Mouse (Mus musculus): ENCODE measurements at regions not wholly inside any gene's neighbourhood (a gene's known extent, or its start where the extent isn't known, plus 50 kb on each side); places are given as distances from the start of the nearest gene placed in this dataset.

DNA sequence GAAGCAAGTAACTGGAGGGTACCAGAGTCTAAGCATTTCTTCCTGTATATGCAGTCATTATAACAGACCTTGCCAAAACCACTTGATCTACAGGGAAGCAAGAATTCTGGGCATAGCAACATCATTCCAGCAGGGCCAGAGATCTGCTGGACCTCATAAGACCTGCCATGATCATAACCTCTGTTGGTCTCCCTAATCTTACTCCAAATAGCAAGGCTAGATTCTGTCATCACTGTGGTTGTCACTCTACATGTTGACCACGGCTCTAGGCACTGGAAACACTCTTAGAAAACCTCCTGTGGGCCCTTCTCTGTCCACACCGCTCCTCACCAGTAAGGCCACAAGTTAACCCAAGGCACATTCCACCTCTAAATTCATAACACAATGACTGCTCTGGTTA, 68.4 kb upstream of the Cnksr3 start:
- Histone ChIP-seq H3K4me2 (replicated peaks; ENCODE audit: low read depth, low read length) (no peak overlapping the region), H3K9me3 (ENCODE audit: control insufficient read depth, low read depth, low read length) (no peaks in the 10 kb centered on the region), H3K9ac (replicated peaks; ENCODE audit: low read depth, low read length) (no peak overlapping the region), H3K36me3 (ENCODE audit: control insufficient read depth, insufficient read depth, low read length) (no peaks in the 10 kb centered on the region), H3K4me1 (ENCODE audit: control insufficient read depth, insufficient read depth, low read length) (no peaks in the 10 kb centered on the region), H3K4me3 (ENCODE audit: low read depth, low read length) (no peak overlapping the region), H3K27me3 (ENCODE audit: control insufficient read depth, insufficient read depth, low read length) (no peaks in the 10 kb centered on the region), H3K27ac (ENCODE audit: low read length) (no peak overlapping the region)
- WGBS, result 92% methylated on average over 2 of the region's 2 CpGs
- ATAC-seq (ENCODE audit: insufficient number of reproducible peaks, insufficient read depth, low FRiP score, low read depth), result no peak

DNA sequence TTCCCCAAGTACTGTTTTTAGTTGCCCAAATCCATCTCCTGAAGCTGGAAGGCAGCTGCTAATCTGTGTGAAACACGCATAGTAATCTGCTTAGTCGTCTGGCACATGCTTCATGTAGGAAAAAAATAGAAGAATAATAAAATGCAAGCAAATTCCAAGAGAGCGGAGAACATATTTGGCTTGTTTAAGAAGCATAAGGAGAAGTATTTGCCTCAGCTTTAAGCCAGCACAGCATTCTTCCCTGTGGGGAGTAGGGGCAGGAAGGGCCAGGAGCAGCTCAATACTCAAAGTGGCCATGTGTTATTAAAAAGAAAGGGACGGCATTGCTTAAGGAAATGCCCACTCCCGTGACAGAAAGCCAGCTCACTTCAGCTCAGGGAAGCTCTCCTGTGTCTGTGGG, 66.8 kb upstream of the Cnksr3 start:
- Histone ChIP-seq H3K4me3 (ENCODE audit: low read depth, low read length) (no peak overlapping the region), H3K4me1 (ENCODE audit: control insufficient read depth, insufficient read depth, low read length) (no peaks in the 10 kb centered on the region), H3K9me3 (ENCODE audit: control insufficient read depth, low read depth, low read length) (no peaks in the 10 kb centered on the region), H3K36me3 (ENCODE audit: control insufficient read depth, insufficient read depth, low read length) (no peaks in the 10 kb centered on the region), H3K27me3 (ENCODE audit: control insufficient read depth, insufficient read depth, low read length) (no peaks in the 10 kb centered on the region), H3K4me2 (replicated peaks; ENCODE audit: low read depth, low read length) (no peak overlapping the region), H3K27ac (ENCODE audit: low read length) (peak overlapping the region; percentile 23; the same call in 1 of the 2 replicates), H3K9ac (replicated peaks; ENCODE audit: low read depth, low read length) (no peak overlapping the region)
- ATAC-seq (ENCODE audit: insufficient number of reproducible peaks, insufficient read depth, low FRiP score, low read depth), result no peak
- WGBS, result 41% methylated on average over 5 of the region's 5 CpGs

DNA sequence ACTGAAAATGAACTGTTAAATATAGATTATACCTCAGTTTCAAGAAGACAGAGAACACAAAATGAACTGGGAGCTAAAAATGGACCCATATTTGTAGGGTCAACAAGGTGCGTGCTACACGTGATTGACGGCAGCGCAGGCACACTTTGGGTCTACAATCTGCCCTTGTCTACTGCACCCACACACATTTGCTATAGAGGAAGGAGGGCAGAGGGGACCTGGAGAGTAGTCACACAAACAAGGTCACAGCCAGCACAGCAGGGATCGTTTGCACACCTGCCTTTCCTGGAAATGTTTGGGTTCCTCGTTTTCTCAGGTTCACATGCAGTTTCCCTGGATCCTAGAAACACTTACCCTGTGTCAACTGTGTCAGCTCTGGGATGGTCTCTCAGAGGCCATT, 63.3 kb upstream of the Cnksr3 start:
- no peak overlapping the region for H3K4me3 ChIP-seq (ENCODE audit: low read depth, low read length)
- H3K27ac ChIP-seq (ENCODE audit: low read length), result no peak overlapping the region
- no peak for ATAC-seq (ENCODE audit: insufficient number of reproducible peaks, insufficient read depth, low FRiP score, low read depth)
- no peaks in the 10 kb centered on the region for H3K4me1 ChIP-seq (ENCODE audit: control insufficient read depth, insufficient read depth, low read length)
- H3K9ac ChIP-seq (replicated peaks; ENCODE audit: low read depth, low read length), result no peak overlapping the region
- H3K9me3 ChIP-seq (ENCODE audit: control insufficient read depth, low read depth, low read length), result no peaks in the 10 kb centered on the region
- WGBS, result 75% methylated on average over 6 of the region's 6 CpGs
- no peaks in the 10 kb centered on the region for H3K27me3 ChIP-seq (ENCODE audit: control insufficient read depth, insufficient read depth, low read length)
- no peaks in the 10 kb centered on the region for H3K36me3 ChIP-seq (ENCODE audit: control insufficient read depth, insufficient read depth, low read length)
- H3K4me2 ChIP-seq (replicated peaks; ENCODE audit: low read depth, low read length), result no peak overlapping the region

DNA sequence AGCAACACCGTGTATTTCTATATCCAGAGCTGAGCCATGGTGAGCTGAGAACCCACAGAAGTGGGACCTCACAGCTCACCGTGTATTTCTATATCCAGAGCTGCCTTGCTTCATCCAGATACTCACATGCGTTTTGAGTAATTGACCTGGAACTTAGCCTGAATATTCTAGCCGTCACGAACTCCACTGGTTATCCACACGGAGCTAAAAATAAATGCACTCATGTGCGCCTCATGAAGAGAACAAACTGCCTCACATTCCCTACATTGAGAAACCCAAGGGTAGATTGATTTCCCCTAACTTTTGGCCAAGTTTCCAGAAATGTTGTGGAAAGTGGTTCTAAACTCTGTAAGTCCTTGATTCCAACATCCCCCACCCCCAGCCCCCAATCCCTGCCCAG, 62.4 kb upstream of the Cnksr3 start:
- no peaks in the 10 kb centered on the region for H3K36me3 ChIP-seq (ENCODE audit: control insufficient read depth, insufficient read depth, low read length)
- no peaks in the 10 kb centered on the region for H3K4me1 ChIP-seq (ENCODE audit: control insufficient read depth, insufficient read depth, low read length)
- no peaks in the 10 kb centered on the region for H3K9me3 ChIP-seq (ENCODE audit: control insufficient read depth, low read depth, low read length)
- H3K27ac ChIP-seq (ENCODE audit: low read length), result no peak overlapping the region
- WGBS, result 46% methylated on average over 7 of the region's 7 CpGs
- H3K27me3 ChIP-seq (ENCODE audit: control insufficient read depth, insufficient read depth, low read length), result no peaks in the 10 kb centered on the region
- no peak overlapping the region for H3K4me2 ChIP-seq (replicated peaks; ENCODE audit: low read depth, low read length)
- peak; percentile 37; the same call in 1 of the 2 replicates for ATAC-seq (ENCODE audit: insufficient number of reproducible peaks, insufficient read depth, low FRiP score, low read depth)
- H3K4me3 ChIP-seq (ENCODE audit: low read depth, low read length), result no peak overlapping the region
- no peak overlapping the region for H3K9ac ChIP-seq (replicated peaks; ENCODE audit: low read depth, low read length)

DNA sequence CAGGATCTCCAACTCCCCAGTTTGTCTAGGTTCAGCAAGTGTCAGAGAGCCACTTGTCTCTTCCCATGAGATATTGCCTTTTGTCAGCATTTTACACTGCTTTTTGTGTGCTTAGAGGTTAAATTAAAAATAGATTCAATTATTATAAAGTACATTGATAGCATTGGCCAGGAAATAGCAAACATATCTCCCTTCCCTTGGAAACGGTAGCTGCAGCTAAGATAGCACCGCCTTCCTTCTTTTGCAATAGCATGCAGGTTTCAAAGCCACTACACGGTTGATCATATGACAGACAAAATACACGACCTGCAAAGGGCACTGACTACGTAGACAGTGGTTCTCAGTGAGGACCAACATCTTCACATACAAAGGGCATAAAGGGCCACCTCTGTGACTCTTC, 59.1 kb upstream of the Cnksr3 start:
- 73% methylated on average over 5 of the region's 5 CpGs for WGBS
- Histone ChIP-seq H3K27ac (ENCODE audit: low read length) (no peak overlapping the region), H3K4me2 (replicated peaks; ENCODE audit: low read depth, low read length) (no peak overlapping the region), H3K9ac (replicated peaks; ENCODE audit: low read depth, low read length) (no peak overlapping the region), H3K9me3 (ENCODE audit: control insufficient read depth, low read depth, low read length) (no peaks in the 10 kb centered on the region), H3K27me3 (ENCODE audit: control insufficient read depth, insufficient read depth, low read length) (no peaks in the 10 kb centered on the region), H3K4me1 (ENCODE audit: control insufficient read depth, insufficient read depth, low read length) (no peaks in the 10 kb centered on the region), H3K36me3 (ENCODE audit: control insufficient read depth, insufficient read depth, low read length) (no peaks in the 10 kb centered on the region), H3K4me3 (ENCODE audit: low read depth, low read length) (no peak overlapping the region)
- no peak for ATAC-seq (ENCODE audit: insufficient number of reproducible peaks, insufficient read depth, low FRiP score, low read depth)

DNA sequence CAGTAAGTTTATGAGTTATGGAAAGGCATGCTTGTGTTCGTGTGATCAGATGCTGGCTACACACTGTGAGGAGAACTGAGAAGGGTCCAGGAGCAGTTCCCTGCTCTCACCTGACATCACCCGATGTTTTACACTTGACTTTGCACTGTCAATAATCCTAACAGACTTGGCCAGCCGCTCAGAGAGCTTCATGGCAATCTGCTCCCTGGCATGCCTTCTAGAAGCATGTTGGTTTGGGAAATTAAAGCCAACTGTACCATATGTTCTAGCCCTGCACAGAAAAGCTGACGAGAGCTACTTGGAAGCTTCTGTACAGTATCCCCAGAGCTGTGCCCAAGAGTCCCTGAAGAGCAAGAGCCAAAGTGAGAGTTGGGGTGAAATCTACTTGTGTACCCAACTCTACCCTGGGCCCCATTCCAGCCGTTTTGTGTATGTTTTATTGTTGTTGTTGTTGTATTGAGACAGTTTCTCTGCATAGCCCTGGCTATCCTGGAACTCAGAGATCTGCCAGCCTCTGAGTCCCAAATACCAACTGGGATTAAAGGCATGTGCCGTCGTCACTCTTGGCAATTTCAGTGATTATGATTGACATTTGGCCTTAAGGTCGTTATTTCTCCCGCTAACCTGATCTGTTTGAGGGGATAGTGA, 56.5 kb upstream of the Cnksr3 start:
- ATAC-seq (ENCODE audit: insufficient number of reproducible peaks, insufficient read depth, low FRiP score, low read depth), result no peak
- H3K36me3 ChIP-seq (ENCODE audit: control insufficient read depth, insufficient read depth, low read length), result no peaks in the 10 kb centered on the region
- WGBS, result 77% methylated on average over 9 of the region's 9 CpGs
- no peaks in the 10 kb centered on the region for H3K4me1 ChIP-seq (ENCODE audit: control insufficient read depth, insufficient read depth, low read length)
- H3K4me2 ChIP-seq (replicated peaks; ENCODE audit: low read depth, low read length), result no peak overlapping the region
- no peaks in the 10 kb centered on the region for H3K27me3 ChIP-seq (ENCODE audit: control insufficient read depth, insufficient read depth, low read length)
- H3K4me3 ChIP-seq (ENCODE audit: low read depth, low read length), result no peak overlapping the region
- no peaks in the 10 kb centered on the region for H3K9me3 ChIP-seq (ENCODE audit: control insufficient read depth, low read depth, low read length)
- H3K27ac ChIP-seq (ENCODE audit: low read length), result no peak overlapping the region
- H3K9ac ChIP-seq (replicated peaks; ENCODE audit: low read depth, low read length), result no peak overlapping the region

DNA sequence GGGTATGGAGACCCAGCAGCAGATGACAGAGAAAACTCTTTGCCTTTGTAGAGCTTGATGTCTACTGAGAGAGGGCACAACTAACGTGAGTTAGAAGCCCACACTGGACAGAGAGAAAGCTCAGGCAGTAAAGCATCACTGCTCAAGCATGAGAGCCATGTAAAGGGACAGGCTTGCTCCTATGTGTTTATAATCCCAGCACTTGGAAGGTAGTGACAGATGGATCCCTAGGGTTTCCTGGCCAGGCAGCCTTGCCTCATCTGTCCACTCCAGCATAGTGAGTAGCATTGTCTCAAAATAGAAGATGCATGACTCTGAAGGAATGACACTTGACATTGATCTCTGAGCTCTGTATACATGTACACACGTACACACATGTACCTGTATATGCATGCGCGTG, 55.9 kb upstream of the Cnksr3 start:
- H3K4me3 ChIP-seq (ENCODE audit: low read depth, low read length), result no peak overlapping the region
- 96% methylated on average over 4 of the region's 4 CpGs for WGBS
- no peak overlapping the region for H3K27ac ChIP-seq (ENCODE audit: low read length)
- no peaks in the 10 kb centered on the region for H3K9me3 ChIP-seq (ENCODE audit: control insufficient read depth, low read depth, low read length)
- no peaks in the 10 kb centered on the region for H3K36me3 ChIP-seq (ENCODE audit: control insufficient read depth, insufficient read depth, low read length)
- no peak for ATAC-seq (ENCODE audit: insufficient number of reproducible peaks, insufficient read depth, low FRiP score, low read depth)
- H3K27me3 ChIP-seq (ENCODE audit: control insufficient read depth, insufficient read depth, low read length), result no peaks in the 10 kb centered on the region
- H3K4me1 ChIP-seq (ENCODE audit: control insufficient read depth, insufficient read depth, low read length), result no peaks in the 10 kb centered on the region
- H3K9ac ChIP-seq (replicated peaks; ENCODE audit: low read depth, low read length), result no peak overlapping the region
- H3K4me2 ChIP-seq (replicated peaks; ENCODE audit: low read depth, low read length), result no peak overlapping the region

DNA sequence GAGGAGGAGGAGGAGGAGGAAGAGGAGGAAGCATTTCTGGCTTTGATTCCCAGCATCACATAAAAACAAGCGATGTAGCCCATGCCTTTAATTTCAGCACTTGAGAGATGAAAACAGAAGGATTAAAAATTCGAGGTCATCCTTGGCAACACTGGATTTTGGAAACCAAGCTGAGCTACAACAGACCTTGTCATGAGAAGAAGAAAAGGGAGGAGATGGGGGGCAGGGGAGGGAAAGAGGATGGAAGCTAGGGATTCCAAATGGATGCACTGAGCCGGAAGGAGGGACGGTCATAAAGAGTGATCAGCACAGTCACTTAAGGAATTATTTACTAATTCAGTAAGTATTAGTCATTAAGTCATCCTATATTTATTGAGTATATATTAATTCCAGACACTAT, 55.1 kb upstream of the Cnksr3 start:
- no peak overlapping the region for H3K4me3 ChIP-seq (ENCODE audit: low read depth, low read length)
- no peak overlapping the region for H3K27ac ChIP-seq (ENCODE audit: low read length)
- H3K36me3 ChIP-seq (ENCODE audit: control insufficient read depth, insufficient read depth, low read length), result no peaks in the 10 kb centered on the region
- ATAC-seq (ENCODE audit: insufficient number of reproducible peaks, insufficient read depth, low FRiP score, low read depth), result no peak
- H3K4me2 ChIP-seq (replicated peaks; ENCODE audit: low read depth, low read length), result no peak overlapping the region
- no peak overlapping the region for H3K9ac ChIP-seq (replicated peaks; ENCODE audit: low read depth, low read length)
- H3K9me3 ChIP-seq (ENCODE audit: control insufficient read depth, low read depth, low read length), result no peaks in the 10 kb centered on the region
- no peaks in the 10 kb centered on the region for H3K4me1 ChIP-seq (ENCODE audit: control insufficient read depth, insufficient read depth, low read length)
- 79% methylated on average over 4 of the region's 4 CpGs for WGBS
- H3K27me3 ChIP-seq (ENCODE audit: control insufficient read depth, insufficient read depth, low read length), result no peaks in the 10 kb centered on the region

DNA sequence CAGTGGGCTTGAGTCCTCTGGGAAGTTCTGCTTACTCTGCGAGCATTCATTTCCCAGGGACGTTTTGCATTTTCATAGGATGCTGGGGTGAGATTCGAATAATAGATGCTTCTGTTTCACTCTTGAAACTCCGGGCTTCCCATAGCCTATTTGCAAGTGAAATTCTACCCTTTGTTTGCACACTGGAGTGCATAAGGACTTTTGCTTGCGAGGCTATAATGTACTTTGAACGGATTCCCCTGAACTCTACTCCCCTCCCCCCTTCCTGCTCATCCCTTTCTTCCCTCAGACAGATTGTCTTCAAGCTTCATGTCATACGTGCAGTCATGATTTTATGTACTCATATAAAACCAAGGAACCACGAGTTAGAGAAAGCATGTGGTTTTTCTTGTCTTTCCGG, 53.4 kb upstream of the Cnksr3 start:
- no peaks in the 10 kb centered on the region for H3K4me1 ChIP-seq (ENCODE audit: control insufficient read depth, insufficient read depth, low read length)
- no peaks in the 10 kb centered on the region for H3K9me3 ChIP-seq (ENCODE audit: control insufficient read depth, low read depth, low read length)
- H3K27me3 ChIP-seq (ENCODE audit: control insufficient read depth, insufficient read depth, low read length), result no peaks in the 10 kb centered on the region
- H3K4me2 ChIP-seq (replicated peaks; ENCODE audit: low read depth, low read length), result no peak overlapping the region
- no peak overlapping the region for H3K27ac ChIP-seq (ENCODE audit: low read length)
- no peak overlapping the region for H3K9ac ChIP-seq (replicated peaks; ENCODE audit: low read depth, low read length)
- WGBS, result 45% methylated on average over 9 of the region's 9 CpGs
- H3K36me3 ChIP-seq (ENCODE audit: control insufficient read depth, insufficient read depth, low read length), result no peaks in the 10 kb centered on the region
- no peak for ATAC-seq (ENCODE audit: insufficient number of reproducible peaks, insufficient read depth, low FRiP score, low read depth)
- no peak overlapping the region for H3K4me3 ChIP-seq (ENCODE audit: low read depth, low read length)
